Mouse (Mus musculus): ENCODE results near the gene Gm8906. TPM values are rescaled to one million over a fixed set of nuclear protein-coding genes. Genes with fewer than 3 reads are reported as not detected.
"Not testable (repeated sequence)": the region's sequence is repeated elsewhere in the genome, so short reads cannot be mapped to it uniquely, and the experiment has no call there.

The Gm8906 gene
- polyA plus RNA-seq (2014; fragmentation: Nextera tagmentation; extraction: Ambion mirVana), result not detected in 2 replicates

GRCm38 (mm10) chr5:11502385-11502784 lies at the start of gene Gm8906:
TSS of gene Gm8906 (plus strand) at chr5:11502685.
- H3K27me3 ChIP-seq (replicated peaks; ENCODE audit: control insufficient read depth, insufficient read depth, low read length); ATAC-seq (replicated peaks; ENCODE audit: low FRiP score); H3K9ac ChIP-seq (ENCODE audit: low read depth, low read length); H3K36me3 ChIP-seq (ENCODE audit: control insufficient read depth, insufficient read depth, low read length); H3K27ac ChIP-seq (ENCODE audit: low read depth, low read length); H3K4me1 ChIP-seq (replicated peaks; ENCODE audit: control insufficient read depth, insufficient read depth, low read length); H3K9me3 ChIP-seq (ENCODE audit: control insufficient read depth, low read length); H3K4me3 ChIP-seq (ENCODE audit: low read depth, low read length); DNase-seq (ENCODE audit: low spot score); H3K4me2 ChIP-seq: not testable (repeated sequence)
- 33% methylated on average over 2 of the region's 3 CpGs for WGBS

Other genes starting within 250 kb of the Gm8906 start
- gene Gm8890, start 246.7 kb upstream of the Gm8906 start, polyA plus RNA-seq (2014; fragmentation: Nextera tagmentation; extraction: Ambion mirVana), result not detected in 2 replicates
- not detected in 2 replicates for gene Speer1, start 161.2 kb upstream of the Gm8906 start, polyA plus RNA-seq (2014; fragmentation: Nextera tagmentation; extraction: Ambion mirVana)
- not detected in 2 replicates for gene Gm8897, start 86.3 kb upstream of the Gm8906 start, polyA plus RNA-seq (2014; fragmentation: Nextera tagmentation; extraction: Ambion mirVana)
- gene Gm6460, start 92.2 kb downstream of the Gm8906 start, polyA plus RNA-seq (2014; fragmentation: Nextera tagmentation; extraction: Ambion mirVana), result not detected in 2 replicates
- gene Gm8922, start 179.3 kb downstream of the Gm8906 start, polyA plus RNA-seq (2014; fragmentation: Nextera tagmentation; extraction: Ambion mirVana), result not detected in 2 replicates